Mouse (Mus musculus) cerebellum, adult 18-20 months (tissue): ENCODE data around the gene Rab19.
"Not testable (repeated sequence)": the region's sequence is repeated elsewhere in the genome, so short reads cannot be mapped to it uniquely, and the experiment has no call there.

Experiments used
- DNase-seq, 2 experiments: peaks; one replicate each; pipeline ENCODE4 v3.0.0; 2021

Rab19 gene

GRCm38 (mm10) chr6:39433701-39434100 lies 52.7 kb downstream of the Rab19 start:
- no peak for DNase-seq

- no peak for DNase-seq
These were observed 53.3 kb downstream of the Rab19 start for GRCm38 (mm10) chr6:39434111-39434885.

GRCm38 (mm10) chr6:39434886-39435492 lies 54.0 kb downstream of the Rab19 start:
- DNase-seq = no peak

DNA sequence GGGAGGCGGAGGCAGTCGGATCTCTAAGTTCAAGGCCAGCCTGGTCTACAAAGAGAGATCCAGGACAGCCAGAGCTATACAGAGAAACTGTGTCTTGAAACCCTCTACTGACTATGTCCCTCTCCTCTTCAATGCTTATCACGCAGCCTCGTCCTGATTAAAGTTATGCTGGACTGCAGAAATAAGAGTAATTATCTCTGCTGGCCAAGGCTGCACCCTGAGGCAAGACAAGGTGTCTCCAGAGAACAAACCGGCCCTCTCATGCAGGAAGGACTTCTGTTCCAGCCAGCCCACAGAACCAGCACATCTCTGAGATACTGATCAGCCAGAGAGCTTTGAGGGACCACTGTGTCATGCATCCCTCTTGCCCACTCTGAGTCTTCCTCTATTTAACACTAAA lies 54.9 kb downstream of the Rab19 start:
- DNase-seq = no peak

DNA sequence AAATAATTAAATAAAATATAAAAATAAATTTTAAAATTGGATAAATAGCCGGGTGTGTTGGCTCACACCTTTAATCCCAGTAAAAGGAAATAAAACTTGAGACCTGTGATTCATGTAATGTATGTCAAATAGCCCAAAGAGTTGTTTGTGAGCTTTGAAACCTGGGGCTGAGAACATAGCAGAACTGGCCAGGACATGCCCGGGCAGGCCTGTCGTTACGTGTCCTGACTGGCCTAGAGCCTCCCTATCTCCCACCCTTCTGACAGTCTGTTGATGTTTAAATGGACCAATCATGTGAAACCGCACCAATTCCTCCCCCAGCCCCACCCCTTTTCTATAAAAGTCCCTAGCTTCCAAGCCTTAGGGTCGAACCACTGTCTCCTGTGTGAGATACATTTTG lies 56.5 kb downstream of the Rab19 start:
- DNase-seq = not testable (repeated sequence)
